Mouse (Mus musculus) fibroblast of lung, adult 2 months (primary cell): Measurements from ENCODE around the gene Sema3g.

Experiments used
- DNase-seq: peaks from one replicate; pipeline ENCODE4 v3.0.0-alpha.2; 2011; ENCODE audit warnings: low read depth

The Sema3g gene

GRCm38 (mm10) chr14:31232404-31233069, 14.9 kb downstream of the Sema3g start:
- no peak for DNase-seq

- no peak for DNase-seq
These were observed 15.7 kb downstream of the Sema3g start for GRCm38 (mm10) chr14:31233070-31233995.

DNA sequence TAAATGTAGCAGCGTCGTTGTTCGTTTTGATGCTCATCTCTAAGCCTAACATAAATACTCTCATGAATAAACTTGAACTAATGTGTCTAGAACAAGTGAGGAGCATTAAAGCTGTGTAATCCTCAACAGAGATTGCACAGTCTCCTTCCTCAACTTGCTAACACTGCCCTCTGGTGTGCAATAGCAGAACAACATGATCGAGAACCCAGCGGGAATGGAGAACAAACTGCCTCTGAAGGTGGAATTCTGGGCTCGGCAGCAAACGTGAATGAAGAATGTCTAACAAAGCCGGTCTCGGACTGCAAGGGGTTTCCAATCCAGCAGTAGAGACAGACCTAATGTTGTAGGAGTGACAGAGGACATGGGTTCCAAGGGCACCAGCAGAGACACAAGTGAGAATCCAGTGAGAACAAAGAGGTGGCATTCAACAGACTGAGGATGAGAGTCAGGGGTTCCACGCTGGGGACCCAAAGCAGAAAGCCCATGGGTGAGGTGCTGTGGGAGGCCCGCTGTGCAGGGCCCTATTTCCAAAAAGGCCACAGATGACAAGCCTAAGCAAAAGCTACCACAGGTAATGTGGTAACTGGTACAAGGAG, 16.4 kb downstream of the Sema3g start:
- no peak for DNase-seq

- peak; percentile 43 for DNase-seq
These were observed 19.6 kb downstream of the Sema3g start for GRCm38 (mm10) chr14:31237101-31237882.

- no peak for DNase-seq
These were observed 22.9 kb downstream of the Sema3g start for GRCm38 (mm10) chr14:31240528-31240927.

DNA sequence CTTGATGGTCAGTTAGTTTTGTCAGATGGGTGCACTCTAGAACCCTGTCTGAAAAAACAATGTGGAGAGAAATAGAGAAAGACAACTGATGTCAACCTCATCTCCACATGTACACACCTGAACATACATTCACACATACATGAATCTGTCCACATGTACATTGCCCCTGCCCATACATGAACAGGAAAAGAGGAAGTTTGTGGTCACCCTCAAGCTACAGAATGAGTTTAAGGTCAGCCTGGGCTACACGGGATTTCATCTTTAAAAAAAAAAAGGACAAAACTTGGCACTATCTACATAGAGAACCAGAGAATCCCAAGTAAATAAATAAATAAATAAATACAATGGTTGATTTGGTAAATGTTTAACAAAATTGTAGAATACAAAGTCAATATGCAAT, 27.1 kb downstream of the Sema3g start:
- DNase-seq, result no peak

- no peak for DNase-seq
These were observed 28.3 kb downstream of the Sema3g start for GRCm38 (mm10) chr14:31245946-31246345.

DNA sequence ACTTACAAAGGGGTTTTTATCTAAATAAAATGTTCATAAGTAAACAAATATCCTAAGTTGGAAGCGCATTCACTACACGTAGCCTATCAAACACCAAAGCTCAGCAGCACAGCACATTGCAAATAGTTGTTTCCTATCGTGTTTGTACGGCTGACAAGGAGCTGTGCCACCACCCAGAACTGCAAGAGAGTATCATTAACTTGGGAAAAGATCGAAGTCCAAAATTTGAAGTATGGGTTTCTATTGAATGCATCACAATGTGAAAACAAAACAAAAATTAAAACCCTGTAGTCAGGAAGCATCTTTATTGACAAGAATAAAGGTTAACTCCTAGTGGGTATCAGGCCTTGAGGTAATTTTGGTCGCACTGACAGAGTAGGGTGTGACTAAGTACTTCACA, 30.7 kb downstream of the Sema3g start:
- no peak for DNase-seq

GRCm38 (mm10) chr14:31250222-31251083, 32.8 kb downstream of the Sema3g start:
- no peak for DNase-seq

DNA sequence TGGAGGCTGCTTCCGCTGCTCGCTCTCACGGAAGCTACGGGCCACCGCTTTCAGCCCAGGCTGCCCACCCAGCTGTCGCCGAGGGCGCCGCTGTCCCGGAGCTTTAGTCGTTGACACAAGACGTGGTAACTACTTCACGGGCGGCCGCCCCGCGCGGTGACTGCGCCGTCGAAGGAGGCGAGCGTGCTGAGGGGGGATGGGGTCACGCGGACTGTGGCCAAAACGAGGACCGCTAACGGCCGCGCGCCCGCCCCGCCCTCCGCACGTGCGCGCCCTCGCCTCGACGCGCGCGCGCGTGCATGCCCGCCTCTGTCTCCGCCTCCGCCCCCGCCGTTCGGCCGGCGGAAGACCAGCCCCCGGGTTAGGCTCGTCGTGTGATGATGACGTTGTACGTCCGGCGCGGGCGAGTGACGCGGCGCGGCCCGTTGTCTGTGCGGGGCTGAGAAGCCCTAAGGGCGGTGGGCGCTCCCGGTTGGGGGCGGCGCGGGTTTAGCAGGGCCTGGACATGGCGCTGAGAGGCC, 33.5 kb downstream of the Sema3g start, which contains the start of the genes Phf7 and Bap1:
Gene Phf7, minus strand, starts transcription at position 234 of the 521 bp plus-strand sequence.
Gene Bap1, plus strand, starts transcription at position 367 of the 521 bp plus-strand sequence.
- DNase-seq, result peak; percentile 67

GRCm38 (mm10) chr14:31251626-31252025, 34.0 kb downstream of the Sema3g start:
- no peak for DNase-seq

GRCm38 (mm10) chr14:31252091-31252490, 34.4 kb downstream of the Sema3g start:
- DNase-seq, result no peak

GRCm38 (mm10) chr14:31258476-31259050, 40.9 kb downstream of the Sema3g start:
- DNase-seq, result no peak

GRCm38 (mm10) chr14:31260374-31260773, 42.7 kb downstream of the Sema3g start:
- no peak for DNase-seq

- DNase-seq, result no peak
These were observed 43.3 kb downstream of the Sema3g start for GRCm38 (mm10) chr14:31260932-31261331.

- DNase-seq, result no peak
These were observed 50.0 kb downstream of the Sema3g start for GRCm38 (mm10) chr14:31267649-31268048.

DNA sequence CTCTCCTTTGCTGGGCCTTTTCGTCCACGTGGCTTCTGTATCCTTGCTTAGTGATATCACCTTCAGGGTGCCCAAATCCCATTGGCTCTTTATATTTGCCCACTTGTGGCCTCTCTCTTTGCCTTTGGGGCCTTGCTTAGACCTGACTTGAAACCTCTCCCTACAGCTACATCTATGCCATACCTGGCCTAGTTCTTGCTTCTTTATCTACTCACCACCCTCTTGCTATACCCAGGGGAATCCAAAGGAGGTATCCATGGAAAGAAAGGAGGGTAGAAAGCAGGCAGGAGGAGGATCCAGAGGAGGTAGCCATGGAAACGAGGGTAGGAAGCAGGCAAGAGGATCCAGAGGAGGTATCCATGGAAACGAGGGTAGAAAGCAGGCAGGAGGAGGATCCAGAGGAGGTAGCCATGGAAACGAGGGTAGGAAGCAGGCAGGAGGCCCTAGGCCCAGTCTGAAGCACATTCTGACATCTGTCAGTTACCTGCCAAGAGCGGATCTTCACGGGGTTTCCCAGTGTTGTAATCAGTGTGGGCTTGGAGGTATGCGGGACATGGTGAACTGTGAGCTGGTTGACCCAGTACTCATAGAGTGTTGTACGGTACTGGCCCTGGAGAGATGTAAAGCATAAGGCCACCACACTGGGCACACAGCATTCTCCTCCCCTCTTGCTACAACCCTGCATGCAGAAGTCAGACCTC, 50.8 kb downstream of the Sema3g start:
- no peak for DNase-seq

GRCm38 (mm10) chr14:31269456-31270100, 51.9 kb downstream of the Sema3g start:
- DNase-seq, result no peak

DNA sequence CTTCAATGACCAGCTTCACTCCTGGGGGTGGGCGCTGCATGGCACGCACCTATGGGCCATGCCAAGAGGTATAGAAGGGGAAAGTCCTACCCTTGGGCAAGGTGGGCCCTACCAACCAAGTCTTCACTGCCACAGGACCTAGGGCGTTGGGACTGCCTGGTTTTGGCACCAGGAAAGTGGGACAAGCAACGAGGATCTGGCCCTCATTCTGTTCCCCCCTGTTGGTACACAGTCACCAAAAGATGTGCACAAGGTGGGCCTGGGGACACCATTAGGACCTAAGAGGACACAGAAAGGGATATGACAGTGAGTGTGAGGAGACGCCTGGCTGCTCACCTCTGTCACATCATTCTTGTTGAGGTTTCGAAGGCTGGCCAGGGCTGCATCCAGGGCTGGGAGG, 53.5 kb downstream of the Sema3g start:
- DNase-seq, result no peak
